Mouse (Mus musculus) gastrocnemius, postnatal 10 days (tissue): Measurements from ENCODE around the gene Atf7. TPM values are rescaled to one million over a fixed set of nuclear protein-coding genes. Genes with fewer than 3 reads are reported as not detected.

ENCODE experiments used
- DNase-seq: peaks from one replicate; pipeline ENCODE4 v3.0.0; 2021; ENCODE audit warnings: mixed read lengths
- total RNA-seq, 2 experiments: library from RNA; stranded (reverse); gene quantifications; 2 replicates each; pipeline ENCODE4 v1.2.3; 2021

Gene Atf7
- total RNA-seq, 2 experiments from 2014 or later: 62.9 to 79.6 TPM

GRCm38 (mm10) chr15:102547478-102547877 is 77.8 kb downstream of the Atf7 start:
- DNase-seq: no peak

GRCm38 (mm10) chr15:102546677-102547427 is 78.4 kb downstream of the Atf7 start:
- DNase-seq: peak; percentile 49

- no peak for DNase-seq
These were observed 79.0 kb downstream of the Atf7 start for GRCm38 (mm10) chr15:102546246-102546645.

GRCm38 (mm10) chr15:102544801-102545200 is 80.5 kb downstream of the Atf7 start:
- DNase-seq: no peak

GRCm38 (mm10) chr15:102533926-102534325 is 91.3 kb downstream of the Atf7 start:
- no peak for DNase-seq

GRCm38 (mm10) chr15:102532106-102532900 is 93.0 kb downstream of the Atf7 start:
- no peak for DNase-seq

GRCm38 (mm10) chr15:102531586-102531985 is 93.7 kb downstream of the Atf7 start:
- no peak for DNase-seq

- no peak for DNase-seq
These were observed 94.7 kb downstream of the Atf7 start for GRCm38 (mm10) chr15:102530566-102530965.

GRCm38 (mm10) chr15:102528396-102528795 is 96.9 kb downstream of the Atf7 start:
- no peak for DNase-seq

GRCm38 (mm10) chr15:102527936-102528335 is 97.3 kb downstream of the Atf7 start:
- DNase-seq: no peak

- DNase-seq: no peak
These were observed 98.9 kb downstream of the Atf7 start for GRCm38 (mm10) chr15:102526111-102527002.

- DNase-seq: peak; percentile 74
These were observed 100.3 kb downstream of the Atf7 start, which contains the start of gene Npff for GRCm38 (mm10) chr15:102524892-102525485. Gene Npff (minus strand): TSS chr15:102524942.

- no peak for DNase-seq
These were observed 103.8 kb downstream of the Atf7 start for GRCm38 (mm10) chr15:102521480-102521879.

- no peak for DNase-seq
These were observed 104.8 kb downstream of the Atf7 start for GRCm38 (mm10) chr15:102520416-102520815.

- DNase-seq: no peak
These were observed 105.8 kb downstream of the Atf7 start for GRCm38 (mm10) chr15:102519211-102520141.

- no peak for DNase-seq
These were observed 106.4 kb downstream of the Atf7 start for GRCm38 (mm10) chr15:102518859-102519201.

- DNase-seq: peak; percentile 97
These were observed 107.0 kb downstream of the Atf7 start, which contains the start of gene Tarbp2 for GRCm38 (mm10) chr15:102517976-102518858. Gene Tarbp2 (plus strand): TSS chr15:102518192.

- DNase-seq: no peak
These were observed 107.7 kb downstream of the Atf7 start for GRCm38 (mm10) chr15:102517631-102517975.

- peak; percentile 71 for DNase-seq
These were observed 108.4 kb downstream of the Atf7 start, which contains the start of gene Map3k12 for GRCm38 (mm10) chr15:102516728-102517404. Gene Map3k12 (minus strand): TSS chr15:102517064.
